Mouse (Mus musculus) hematopoietic stem cell, adult 5-6 weeks (primary cell): Measurements from ENCODE around the gene Wnt9b. TPM values are rescaled to one million over a fixed set of nuclear protein-coding genes. Genes with fewer than 3 reads are reported as not detected.
"Not testable (repeated sequence)": the region's sequence is repeated elsewhere in the genome, so short reads cannot be mapped to it uniquely, and the experiment has no call there.

Experiments
- ATAC-seq, 2 experiments: fragments of 125-278 bp in 1 of 2; replicated peaks in 1 of 2; 2 replicates each; pipeline ENCODE4 v1.8.0; 2016 to 2017; ENCODE audit warnings: inconsistent platforms in 2 of 2, mild to moderate bottlenecking in 2 of 2, moderate number of reproducible peaks in 2 of 2, low read depth in 1 of 2, moderate TSS enrichment in 1 of 2; ENCODE audit not compliant: low FRiP score in 2 of 2, poor library complexity in 2 of 2, severe bottlenecking in 2 of 2, insufficient read depth in 1 of 2, low TSS enrichment in 1 of 2
- total RNA-seq: library from RNA; stranded (forward); fragments of 172-1452, 232-1000 nt; gene quantifications from 2 replicates; pipeline ENCODE4 v1.2.3, GENCODE M21; 2017

Wnt9b gene
- total RNA-seq: not detected in 2 replicates

DNA sequence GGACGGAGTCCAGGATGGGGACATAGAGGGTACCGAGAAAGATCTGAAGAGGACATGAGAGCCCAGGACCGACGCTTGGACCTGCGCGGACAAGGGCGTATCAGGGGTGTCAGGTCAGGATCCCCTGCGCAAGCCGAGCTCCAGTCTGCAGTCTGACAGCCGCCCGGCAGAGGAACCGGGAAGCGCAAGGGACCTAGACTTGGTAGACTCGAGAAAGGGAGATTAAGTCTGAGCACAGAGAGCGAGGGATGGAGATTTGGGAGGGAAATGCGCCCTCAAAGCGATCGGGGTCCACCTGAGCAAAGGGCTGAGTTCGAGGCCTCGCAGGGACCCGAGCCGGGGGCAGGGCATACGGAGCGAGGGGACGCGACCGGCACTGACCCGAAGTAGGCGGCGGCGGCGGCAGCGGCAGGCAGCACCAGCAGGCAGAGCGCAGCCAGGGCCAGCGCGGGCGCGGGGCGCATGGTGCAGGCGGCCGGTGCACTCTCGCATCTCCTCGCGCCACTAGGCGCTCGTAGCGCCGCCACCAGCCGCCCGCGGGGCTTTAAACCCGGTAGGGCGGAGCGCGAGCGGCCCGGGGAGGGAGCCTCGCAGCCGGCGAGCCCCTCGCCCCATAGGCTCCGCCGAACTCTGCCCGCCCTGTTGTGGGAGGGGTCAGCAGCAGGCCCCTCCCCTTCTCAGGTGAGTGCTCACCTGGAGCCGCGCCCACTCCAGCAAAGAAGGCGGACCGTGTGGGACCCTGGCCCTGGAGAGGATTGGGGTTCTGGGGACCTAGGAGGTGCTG, at the start of gene Wnt9b:
TSS of gene Wnt9b (minus strand) at position 516 of the 784 bp plus-strand sequence.
- peak; percentile 9 to 33; a peak in 1 of 4 replicates for ATAC-seq

DNA sequence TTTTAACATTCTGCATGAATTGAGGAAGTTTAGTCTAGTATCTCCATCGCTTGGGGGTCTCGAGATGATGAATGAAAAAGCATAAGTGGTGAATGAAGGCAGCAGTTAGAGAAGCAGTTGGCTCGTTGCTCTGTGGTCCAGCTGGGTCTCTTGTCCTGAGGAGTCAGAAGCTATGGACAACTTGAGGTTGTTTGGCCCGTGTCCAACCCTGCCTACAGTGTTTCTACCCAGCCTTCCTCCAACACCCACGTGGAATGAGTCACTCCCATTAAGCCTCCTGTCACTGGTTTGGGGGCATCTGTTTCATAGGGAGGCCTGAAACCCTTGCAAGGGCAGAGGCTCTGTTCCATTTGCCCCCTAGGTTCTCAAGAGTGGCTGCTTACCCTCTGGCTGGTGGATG, 40.3 kb upstream of the Wnt9b start:
- ATAC-seq: no peak

DNA sequence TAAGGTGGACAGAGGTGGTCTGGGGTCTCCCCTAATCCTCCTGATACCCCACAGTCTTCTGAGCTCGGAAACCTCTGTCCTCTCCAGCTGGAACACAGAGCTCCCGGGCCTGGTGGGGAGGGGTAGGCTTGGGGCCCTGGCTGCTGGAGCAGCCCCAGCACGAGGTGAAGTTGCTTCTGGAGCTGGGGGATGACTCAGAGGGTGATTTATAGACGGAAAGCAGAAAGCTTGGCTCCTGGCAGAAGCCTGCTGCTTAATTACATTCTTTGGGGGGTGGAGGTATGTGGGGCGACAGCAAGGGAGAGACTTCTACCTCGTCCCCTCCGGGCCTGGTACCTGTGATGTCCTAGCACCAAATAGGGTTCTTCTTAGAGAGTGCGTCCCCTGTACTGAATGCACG, 30.5 kb upstream of the Wnt9b start:
- ATAC-seq: no peak

DNA sequence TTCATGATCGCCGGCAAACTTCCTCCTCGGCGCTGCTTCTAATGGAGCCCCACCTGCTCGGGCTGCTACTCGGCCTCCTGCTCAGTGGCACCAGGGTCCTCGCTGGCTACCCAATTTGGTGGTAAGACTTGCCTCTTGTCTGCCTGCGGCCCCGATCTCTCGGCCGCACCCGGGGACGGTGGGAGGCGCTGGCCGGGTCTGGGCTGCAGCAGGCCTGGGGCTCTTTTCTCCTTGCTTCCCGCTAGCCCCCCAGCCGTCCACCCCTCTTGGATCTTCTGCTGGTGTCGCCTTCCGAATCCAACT, 24.6 kb upstream of the Wnt9b start:
- ATAC-seq: no peak

DNA sequence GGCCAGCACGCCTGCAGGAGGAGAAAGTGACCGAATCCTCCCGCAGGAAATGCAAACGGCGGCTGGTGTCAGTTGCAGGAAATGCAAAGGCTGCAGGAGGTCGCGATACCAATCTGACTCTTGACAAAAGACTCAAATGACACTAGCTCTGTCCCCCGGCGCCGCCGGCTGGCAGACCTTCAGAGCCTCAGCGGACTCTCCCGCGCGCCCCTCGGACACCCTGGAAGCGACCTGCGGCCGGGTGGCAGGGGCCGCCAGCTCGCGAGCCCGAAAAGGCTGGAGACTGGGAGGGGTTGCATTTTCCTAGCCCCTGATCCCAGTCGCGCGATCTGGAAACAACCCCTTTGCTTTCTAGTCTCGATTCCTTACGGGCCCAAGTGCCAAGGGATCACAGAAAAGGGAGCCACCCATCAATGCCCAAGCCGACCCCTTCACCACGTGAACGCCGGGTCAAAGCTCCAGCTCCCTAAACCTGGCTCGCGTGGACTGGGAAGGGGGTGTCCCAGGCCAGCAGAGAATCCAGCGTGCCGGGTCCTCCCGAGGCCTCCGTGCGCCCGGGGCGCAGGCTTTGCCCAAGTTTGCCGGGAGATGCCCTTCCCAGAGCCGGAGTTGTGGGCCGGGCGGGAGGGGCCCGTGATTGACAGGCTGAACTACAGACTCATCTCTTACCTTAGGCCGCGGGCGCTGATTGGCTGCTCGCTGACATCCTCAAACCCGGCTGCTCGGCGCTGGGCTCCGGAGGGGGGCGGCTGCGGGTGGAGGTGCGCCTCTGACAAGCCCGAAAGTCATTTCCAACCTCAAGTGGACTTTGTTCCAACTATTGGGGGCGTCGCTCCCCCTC, 24.0 kb upstream of the Wnt9b start, which contains the start of gene Wnt3:
TSS of gene Wnt3 (plus strand) at position 764 of the 841 bp plus-strand sequence.
- no peak for ATAC-seq

DNA sequence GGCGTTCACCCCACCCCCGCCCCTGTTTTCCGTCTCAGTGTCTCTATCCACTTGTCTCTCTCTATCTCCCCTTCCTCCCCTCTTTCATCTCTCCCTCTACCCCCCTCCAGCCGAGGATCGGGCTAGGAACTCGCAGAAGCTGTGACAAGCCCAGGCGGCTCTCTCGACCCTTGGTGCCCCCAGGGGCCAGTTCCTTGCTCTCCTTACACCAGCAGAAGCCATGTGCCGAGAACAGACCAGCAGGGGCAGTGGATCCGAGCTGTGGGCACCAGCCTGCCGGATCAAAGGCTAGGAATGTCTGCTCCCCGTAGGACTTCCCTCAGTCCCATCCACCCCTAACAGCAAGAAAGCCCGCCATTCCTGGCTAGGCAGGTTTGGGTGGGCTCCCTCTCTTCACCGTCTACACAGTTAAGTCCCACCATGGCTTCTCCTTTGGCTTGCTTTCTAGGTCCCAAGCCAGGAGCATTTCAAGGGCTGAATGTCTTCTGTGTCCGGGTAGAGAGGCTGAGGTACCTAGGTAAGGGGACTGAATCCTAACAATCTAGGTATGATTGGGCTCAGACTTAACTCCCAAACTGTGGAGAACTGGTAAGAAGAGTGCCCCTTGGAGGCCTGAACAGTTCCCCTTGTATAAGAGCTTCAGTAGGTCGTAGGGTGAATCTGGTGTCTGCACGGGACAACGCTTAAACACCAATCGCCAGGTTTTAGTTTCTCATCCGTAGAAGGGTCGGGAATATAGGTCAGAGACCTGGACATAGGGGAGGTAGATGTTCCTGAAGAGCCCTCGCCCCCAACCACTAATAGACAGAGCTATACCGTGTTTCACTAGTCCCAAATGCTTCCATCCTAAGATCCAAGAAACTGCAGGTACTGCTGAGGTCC, 23.1 kb upstream of the Wnt9b start:
- no peak for ATAC-seq

DNA sequence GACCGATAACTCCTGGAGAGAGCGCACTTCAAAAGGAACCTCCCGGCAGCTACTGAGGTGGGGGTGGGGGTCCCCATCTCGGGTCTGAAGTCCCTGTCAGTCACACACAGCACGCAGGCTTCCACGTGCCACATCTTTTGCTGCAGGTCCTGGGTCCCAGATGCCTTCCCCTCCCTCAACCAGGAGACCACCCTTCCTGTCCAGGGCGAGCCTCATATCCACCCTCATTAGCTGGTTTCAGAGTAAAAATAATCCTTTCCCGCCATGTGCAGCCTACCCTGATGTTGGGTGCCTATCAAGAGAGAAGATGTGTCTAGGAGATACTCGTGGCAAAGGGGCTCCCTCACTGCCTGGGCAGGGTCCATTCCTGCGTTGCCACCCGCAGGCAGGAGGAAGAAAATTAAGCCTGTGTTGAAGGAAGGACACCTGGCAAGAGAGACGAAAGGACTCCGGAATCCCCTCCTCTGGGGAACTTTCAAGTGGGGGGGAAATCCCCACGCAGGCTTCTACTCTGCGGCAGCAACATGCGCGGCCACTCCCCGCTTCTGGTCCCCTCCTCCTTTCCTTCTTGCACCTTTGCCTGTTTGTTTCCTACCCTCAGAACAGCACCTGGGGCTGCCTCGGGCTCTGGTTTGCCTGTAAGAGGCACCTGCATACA, 21.7 kb upstream of the Wnt9b start:
- no peak for ATAC-seq

DNA sequence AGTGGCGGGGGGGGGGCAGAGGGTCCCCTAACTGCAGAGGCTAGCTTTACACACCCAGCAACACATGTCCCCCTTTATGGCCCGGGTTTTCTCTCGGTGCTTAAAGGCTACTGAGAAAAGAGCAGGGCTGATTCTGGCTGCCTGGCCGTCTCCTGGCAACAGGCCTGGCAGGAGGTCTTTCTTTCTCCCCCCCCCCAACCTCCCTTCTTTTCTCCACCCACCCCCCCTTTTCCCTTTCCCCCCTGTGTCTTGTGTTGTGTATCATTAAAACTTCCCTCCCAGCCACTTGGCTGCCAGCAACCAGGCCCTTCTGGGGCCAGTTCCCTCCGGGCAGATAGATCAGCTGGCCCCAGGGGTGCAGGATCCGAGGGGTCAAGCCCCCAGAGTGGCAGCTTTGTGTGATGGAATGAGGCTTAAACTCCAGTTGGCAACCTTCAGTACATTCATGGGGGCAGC, 16.0 kb upstream of the Wnt9b start:
- no peak for ATAC-seq

DNA sequence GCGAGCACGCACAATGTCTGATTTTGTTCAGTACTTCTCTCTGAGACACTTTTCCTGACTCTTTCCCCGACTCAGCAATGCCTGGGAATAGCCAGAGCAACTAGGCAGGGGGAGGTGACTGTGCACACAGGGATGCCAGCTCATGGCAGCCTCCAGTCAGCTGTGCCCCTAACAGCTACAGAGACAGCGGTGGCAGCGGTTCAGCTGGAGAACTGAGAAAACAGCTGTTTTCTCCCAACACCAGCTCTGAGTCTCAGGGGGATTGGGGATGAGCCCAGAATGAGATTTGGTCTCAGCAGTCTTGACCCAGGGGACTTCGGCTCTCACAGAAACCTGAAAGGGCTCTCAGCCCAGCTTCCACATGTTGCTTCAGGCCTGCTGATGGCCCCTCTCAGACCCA, 15.0 kb upstream of the Wnt9b start:
- no peak for ATAC-seq

DNA sequence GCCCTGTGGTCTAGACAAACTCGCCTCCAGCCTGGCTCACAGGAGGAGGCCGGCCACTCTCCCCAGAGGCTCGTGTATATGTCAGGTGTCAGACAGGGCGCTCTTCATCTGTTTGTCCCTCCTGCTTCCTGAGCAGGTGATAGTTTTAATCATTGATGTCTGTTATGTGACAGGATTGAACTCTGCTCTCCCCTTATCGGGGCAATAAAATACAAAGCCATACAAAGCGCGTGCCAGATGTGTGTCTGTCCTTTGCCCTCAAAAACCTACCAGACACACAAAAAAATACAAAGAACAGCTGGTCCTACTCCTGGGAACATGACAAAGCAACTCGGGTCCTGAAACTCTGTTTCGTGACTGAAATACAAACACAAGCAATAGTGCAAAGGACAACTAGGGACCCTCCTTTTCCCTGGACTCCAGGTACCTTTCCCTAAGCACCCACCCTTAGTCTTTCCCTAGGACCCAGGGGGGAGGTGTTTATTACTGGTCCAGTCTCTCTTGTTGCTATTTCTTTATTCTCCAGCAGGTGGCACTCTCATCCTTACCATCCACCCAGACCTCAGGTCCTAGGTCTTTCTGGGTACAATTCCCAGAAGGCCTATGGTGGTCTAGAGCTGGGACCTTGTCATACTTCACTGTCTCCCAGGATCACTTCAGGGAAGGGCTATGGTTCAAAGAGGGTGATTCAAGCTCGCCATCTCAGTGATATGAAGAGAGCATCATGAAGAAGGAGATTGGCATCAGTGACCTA, 14.0 kb upstream of the Wnt9b start:
- ATAC-seq: 0 out of 4 replicates have a peak, but pooled peaks of 1 of the 2 experiments have one; percentile 19

DNA sequence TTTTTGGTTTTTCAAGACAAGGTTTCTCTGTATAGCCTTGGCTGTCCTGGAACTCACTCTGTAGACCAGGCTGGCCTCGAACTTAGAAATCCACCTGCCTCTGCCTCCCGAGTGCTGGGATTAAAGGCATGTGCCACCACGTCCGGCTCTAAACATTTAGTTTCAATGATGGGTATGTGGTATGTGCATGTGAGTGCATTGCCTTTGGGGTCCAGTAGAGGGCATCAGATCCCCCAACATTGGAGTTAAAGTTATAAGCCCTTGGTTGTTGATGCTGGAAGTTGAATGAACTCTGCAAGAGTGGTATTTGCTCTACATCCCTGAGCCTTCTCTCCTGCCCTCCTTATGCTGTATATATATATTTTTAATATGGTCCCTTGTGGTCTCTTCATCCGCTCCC, 11.3 kb upstream of the Wnt9b start:
- not testable (repeated sequence) for ATAC-seq

DNA sequence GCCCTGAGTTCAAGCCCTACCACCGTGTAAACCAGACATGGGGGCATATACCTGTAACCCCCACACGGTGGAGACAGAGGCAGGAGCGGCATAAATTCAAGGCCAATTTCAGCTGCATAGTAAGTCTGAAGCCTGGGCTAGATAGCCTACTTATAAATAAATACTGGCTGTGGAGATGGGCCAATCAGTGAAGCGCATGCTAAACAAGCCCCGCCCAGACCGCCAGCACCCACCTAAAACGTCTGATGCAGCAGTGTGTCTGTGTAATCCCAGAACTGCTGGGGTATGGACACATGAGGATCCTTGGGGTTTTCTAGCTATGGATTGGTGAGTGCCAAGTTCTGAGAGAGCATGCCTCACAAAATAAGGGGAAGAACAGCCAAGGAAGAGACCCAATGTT, 10.5 kb upstream of the Wnt9b start:
- ATAC-seq: no peak

DNA sequence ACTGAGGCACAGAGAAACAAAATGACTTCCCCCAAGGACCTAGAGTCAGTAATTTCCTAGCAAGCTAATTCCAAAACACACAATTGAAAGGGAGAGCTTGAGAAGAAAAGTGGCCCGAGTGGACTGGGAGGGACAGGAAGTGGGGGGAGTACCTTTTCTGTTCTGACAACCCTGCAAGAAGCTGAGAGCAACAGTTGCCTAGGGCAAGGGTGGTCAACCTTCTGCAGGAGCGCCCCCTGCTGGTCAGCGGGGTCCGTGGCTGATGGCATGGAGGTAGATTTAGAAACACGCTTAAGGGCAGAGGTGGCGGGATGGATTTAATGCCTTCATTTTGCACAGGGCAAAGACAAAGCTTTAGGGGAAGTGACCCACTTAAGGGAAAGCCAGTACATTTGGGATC, 9.1 kb upstream of the Wnt9b start:
- ATAC-seq: peak; percentile 77 to 83

DNA sequence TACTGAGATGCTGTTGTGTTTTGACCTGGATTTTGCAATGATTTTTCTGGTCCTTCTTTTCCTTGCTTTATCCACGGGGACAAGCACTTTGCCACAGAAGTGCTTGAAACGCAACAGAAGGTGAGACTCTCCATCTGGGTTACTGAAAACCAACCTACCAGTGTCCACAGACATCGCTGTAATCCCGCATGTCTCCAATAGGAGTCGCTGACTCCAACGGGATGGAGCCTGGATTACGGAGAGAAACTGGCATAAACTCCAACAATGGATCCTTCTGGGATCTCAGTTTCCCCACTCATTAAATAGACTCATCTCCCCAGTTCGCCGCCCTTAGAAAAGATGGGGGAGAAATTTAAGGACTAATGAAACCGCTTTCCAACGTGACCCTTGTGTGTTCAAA, 8.4 kb upstream of the Wnt9b start:
- ATAC-seq: no peak

DNA sequence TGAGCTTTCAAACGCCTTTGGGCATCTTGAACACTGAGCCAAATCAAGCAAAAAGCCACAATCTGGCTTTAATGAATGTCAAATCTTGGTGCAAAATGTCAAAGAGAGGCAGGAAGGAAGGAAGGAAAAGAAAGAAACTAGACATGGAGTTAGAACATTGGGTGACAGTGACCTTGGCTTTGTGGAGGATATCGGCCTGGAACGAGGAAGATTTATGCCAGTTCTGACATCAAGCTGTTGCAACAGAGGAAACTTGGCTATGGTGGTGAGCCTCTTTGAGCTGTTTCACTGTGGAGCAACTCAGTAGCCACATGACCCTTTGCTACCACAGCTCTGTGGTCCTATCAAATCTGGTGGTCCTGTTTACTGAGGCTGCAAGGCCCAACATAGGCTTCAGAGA, 991 bp upstream of the Wnt9b start:
- no peak for ATAC-seq

DNA sequence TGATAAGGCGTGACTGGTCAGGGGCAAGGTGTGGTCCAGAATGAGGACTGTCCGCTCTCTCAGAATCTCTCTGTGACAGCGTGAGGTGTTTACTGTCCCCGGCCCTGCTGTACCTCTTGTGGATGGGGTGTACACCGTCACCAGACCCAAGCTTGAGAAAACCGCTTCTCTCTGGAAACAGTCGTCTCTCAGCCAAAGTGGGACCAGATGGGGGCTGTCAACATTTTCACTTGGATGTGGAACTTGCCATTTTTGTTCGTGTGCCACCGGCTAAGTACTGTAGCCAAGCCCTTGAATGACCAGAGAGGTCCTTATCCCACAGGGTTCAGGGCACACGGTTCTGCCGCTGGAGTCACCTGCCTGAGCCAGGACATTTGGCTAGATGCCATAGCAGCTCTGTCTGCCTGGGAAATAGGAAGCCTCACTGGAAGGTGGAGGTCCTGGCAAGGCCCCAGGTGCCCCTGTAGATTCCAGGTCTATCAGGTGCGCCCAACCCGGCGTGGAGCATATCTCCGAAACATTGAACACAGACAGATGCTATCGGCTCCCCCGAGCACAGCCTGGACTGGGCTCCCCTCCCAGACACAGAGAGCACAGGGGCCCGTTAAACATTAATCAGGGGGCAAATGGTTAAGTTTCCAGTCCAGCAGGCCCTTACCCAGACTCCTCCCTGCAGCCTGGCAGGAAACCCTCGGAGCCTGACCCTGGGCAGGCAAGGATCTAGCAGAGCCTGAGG, 14.4 kb downstream of the Wnt9b start:
- no peak for ATAC-seq
